Mouse (Mus musculus) erythroblast, embryonic 14.5 days (primary cell): ENCODE measurements around the gene H2-Ob.

ENCODE experiments used
- GATA1 ChIP-seq: IDR thresholded peaks from 2 replicates; pipeline ENCODE4 v1.6.1; 2012; ENCODE audit warnings: low read length, inconsistent platforms, mixed read lengths
- TAL1 ChIP-seq: IDR thresholded peaks from 3 replicates; pipeline ENCODE4 v1.6.1; 2012; ENCODE audit warnings: low read length, inconsistent platforms, mixed read lengths

GRCm38 (mm10) chr17:34270940-34271339 lies 32.2 kb downstream of the H2-Ob start:
- TF ChIP-seq GATA1 = no peak
- TF ChIP-seq TAL1 = no peak
